Mouse (Mus musculus): ENCODE results near the gene Impg2.

The Impg2 gene

GRCm38 (mm10) chr16:56204051-56204450 is at the start of gene Impg2:
Impg2 (plus strand) TSS chr16:56204313.
- DNase-seq = no peak

GRCm38 (mm10) chr16:56163466-56163865 is 40.6 kb upstream of the Impg2 start:
- no peak for DNase-seq

- DNase-seq = no peak
These were observed 33.9 kb upstream of the Impg2 start for GRCm38 (mm10) chr16:56170247-56170646.

GRCm38 (mm10) chr16:56175867-56176581 is 28.1 kb upstream of the Impg2 start:
- peak; percentile 12 for DNase-seq

GRCm38 (mm10) chr16:56186863-56187262 is 17.2 kb upstream of the Impg2 start:
- DNase-seq = no peak

- DNase-seq = no peak
These were observed 15.9 kb upstream of the Impg2 start for GRCm38 (mm10) chr16:56188198-56188597.

GRCm38 (mm10) chr16:56212740-56213139 is 8.6 kb downstream of the Impg2 start:
- no peak for DNase-seq

- no peak for DNase-seq
These were observed 23.6 kb downstream of the Impg2 start for GRCm38 (mm10) chr16:56227686-56228085.

- DNase-seq = no peak
These were observed 25.3 kb downstream of the Impg2 start for GRCm38 (mm10) chr16:56229455-56229854.

- no peak for DNase-seq
These were observed 27.2 kb downstream of the Impg2 start for GRCm38 (mm10) chr16:56231300-56231699.

- peak; percentile 13 for DNase-seq
These were observed 28.6 kb downstream of the Impg2 start for GRCm38 (mm10) chr16:56232736-56233135.

GRCm38 (mm10) chr16:56246031-56246430 is 41.9 kb downstream of the Impg2 start:
- no peak for DNase-seq

- DNase-seq = peak; percentile 47
These were observed 69.8 kb downstream of the Impg2 start for GRCm38 (mm10) chr16:56273917-56274316.

- DNase-seq = no peak
These were observed 74.9 kb downstream of the Impg2 start for GRCm38 (mm10) chr16:56279060-56279459.

- DNase-seq = no peak
These were observed 75.6 kb downstream of the Impg2 start for GRCm38 (mm10) chr16:56279752-56280151.

GRCm38 (mm10) chr16:56281336-56281735 is 77.2 kb downstream of the Impg2 start:
- no peak for DNase-seq

GRCm38 (mm10) chr16:56283330-56283729 is 79.2 kb downstream of the Impg2 start:
- DNase-seq = peak; percentile 82

GRCm38 (mm10) chr16:56283873-56284272 is 79.8 kb downstream of the Impg2 start:
- no peak for DNase-seq

GRCm38 (mm10) chr16:56286076-56286475 is 82.0 kb downstream of the Impg2 start:
- DNase-seq = peak; percentile 26

- DNase-seq = no peak
These were observed 82.9 kb downstream of the Impg2 start for GRCm38 (mm10) chr16:56286977-56287376.

GRCm38 (mm10) chr16:56294887-56295286 is 90.8 kb downstream of the Impg2 start:
- no peak for DNase-seq

GRCm38 (mm10) chr16:56295888-56296648 is 92.0 kb downstream of the Impg2 start:
- no peak for DNase-seq

GRCm38 (mm10) chr16:56298248-56298647 is 94.1 kb downstream of the Impg2 start:
- no peak for DNase-seq

- DNase-seq = no peak
These were observed 94.7 kb downstream of the Impg2 start for GRCm38 (mm10) chr16:56298836-56299235.
